Mouse (Mus musculus): ENCODE measurements around the gene Osbpl10. TPM values are rescaled to one million over a fixed set of nuclear protein-coding genes. Genes with fewer than 3 reads are reported as not detected.
"Not testable (repeated sequence)": the region's sequence is repeated elsewhere in the genome, so short reads cannot be mapped to it uniquely, and the experiment has no call there.

The Osbpl10 gene
- polyA plus RNA-seq, 1 experiment, result 8.3 TPM

GRCm38 (mm10) chr9:115020141-115020540, 41.8 kb downstream of the Osbpl10 start:
- Histone ChIP-seq H3K9me3 (replicated peaks; ENCODE audit: control insufficient read depth, insufficient read depth, low read length, poor library complexity, severe bottlenecking) (no peaks in the 10 kb centered on the region), H3K4me3 (ENCODE audit: low read depth, low read length) (no peak overlapping the region), H3K4me1 (ENCODE audit: control insufficient read depth, insufficient read depth, low read length) (no peaks in the 10 kb centered on the region), H3K27ac (ENCODE audit: insufficient read depth, low read length) (no peak overlapping the region), H3K36me3 (ENCODE audit: control insufficient read depth, insufficient read depth, low read length, poor library complexity, severe bottlenecking) (no peaks in the 10 kb centered on the region), H3K9ac (ENCODE audit: low read depth, poor library complexity, severe bottlenecking) (no peak overlapping the region), H3K27me3 (ENCODE audit: control insufficient read depth, insufficient read depth, low read length, poor library complexity, severe bottlenecking) (no peaks in the 10 kb centered on the region)
- no peak for TF ChIP-seq POLR2A (IDR thresholded peaks at IDR 0.05; ENCODE audit: insufficient read depth, low read length)
- no peak for TF ChIP-seq CTCF (IDR thresholded peaks at IDR 0.05; ENCODE audit: low read depth, low read length)
- TF ChIP-seq EP300 (IDR thresholded peaks at IDR 0.05; ENCODE audit: insufficient read depth, low read depth, low read length), result no peak

- no peak for TF ChIP-seq POLR2A (IDR thresholded peaks at IDR 0.05; ENCODE audit: insufficient read depth, low read length)
- no peak for TF ChIP-seq EP300 (IDR thresholded peaks at IDR 0.05; ENCODE audit: insufficient read depth, low read depth, low read length)
- TF ChIP-seq CTCF (IDR thresholded peaks at IDR 0.05; ENCODE audit: low read depth, low read length), result no peak
- no peaks in the 10 kb centered on the region for H3K4me1 ChIP-seq (ENCODE audit: control insufficient read depth, insufficient read depth, low read length)
- no peak overlapping the region for H3K9ac ChIP-seq (ENCODE audit: low read depth, poor library complexity, severe bottlenecking)
- H3K27ac ChIP-seq (ENCODE audit: insufficient read depth, low read length), result no peak overlapping the region
- no peaks in the 10 kb centered on the region for H3K36me3 ChIP-seq (ENCODE audit: control insufficient read depth, insufficient read depth, low read length, poor library complexity, severe bottlenecking)
- H3K27me3 ChIP-seq (ENCODE audit: control insufficient read depth, insufficient read depth, low read length, poor library complexity, severe bottlenecking), result no peaks in the 10 kb centered on the region
- H3K4me3 ChIP-seq (ENCODE audit: low read depth, low read length), result no peak overlapping the region
- no peaks in the 10 kb centered on the region for H3K9me3 ChIP-seq (replicated peaks; ENCODE audit: control insufficient read depth, insufficient read depth, low read length, poor library complexity, severe bottlenecking)
Measured at GRCm38 (mm10) chr9:115021419-115021818, 43.0 kb downstream of the Osbpl10 start.

GRCm38 (mm10) chr9:115023137-115023536, 44.8 kb downstream of the Osbpl10 start:
- Histone ChIP-seq H3K27me3 (ENCODE audit: control insufficient read depth, insufficient read depth, low read length, poor library complexity, severe bottlenecking) (no peaks in the 10 kb centered on the region), H3K4me3 (ENCODE audit: low read depth, low read length) (no peak overlapping the region), H3K4me1 (ENCODE audit: control insufficient read depth, insufficient read depth, low read length) (no peaks in the 10 kb centered on the region), H3K9ac (ENCODE audit: low read depth, poor library complexity, severe bottlenecking) (no peak overlapping the region), H3K9me3 (replicated peaks; ENCODE audit: control insufficient read depth, insufficient read depth, low read length, poor library complexity, severe bottlenecking) (no peaks in the 10 kb centered on the region), H3K36me3 (ENCODE audit: control insufficient read depth, insufficient read depth, low read length, poor library complexity, severe bottlenecking) (no peaks in the 10 kb centered on the region), H3K27ac (ENCODE audit: insufficient read depth, low read length) (no peak overlapping the region)
- no peak for TF ChIP-seq EP300 (IDR thresholded peaks at IDR 0.05; ENCODE audit: insufficient read depth, low read depth, low read length)
- no peak for TF ChIP-seq CTCF (IDR thresholded peaks at IDR 0.05; ENCODE audit: low read depth, low read length)
- no peak for TF ChIP-seq POLR2A (IDR thresholded peaks at IDR 0.05; ENCODE audit: insufficient read depth, low read length)

- Histone ChIP-seq H3K4me3 (ENCODE audit: low read depth, low read length) (no peak overlapping the region), H3K4me1 (ENCODE audit: control insufficient read depth, insufficient read depth, low read length) (no peaks in the 10 kb centered on the region), H3K27ac (ENCODE audit: insufficient read depth, low read length) (no peak overlapping the region), H3K27me3 (ENCODE audit: control insufficient read depth, insufficient read depth, low read length, poor library complexity, severe bottlenecking) (no peaks in the 10 kb centered on the region), H3K36me3 (ENCODE audit: control insufficient read depth, insufficient read depth, low read length, poor library complexity, severe bottlenecking) (no peaks in the 10 kb centered on the region), H3K9me3 (replicated peaks; ENCODE audit: control insufficient read depth, insufficient read depth, low read length, poor library complexity, severe bottlenecking) (no peaks in the 10 kb centered on the region), H3K9ac (ENCODE audit: low read depth, poor library complexity, severe bottlenecking) (no peak overlapping the region)
- TF ChIP-seq CTCF (IDR thresholded peaks at IDR 0.05; ENCODE audit: low read depth, low read length) (no peak), EP300 (IDR thresholded peaks at IDR 0.05; ENCODE audit: insufficient read depth, low read depth, low read length) (no peak), POLR2A (IDR thresholded peaks at IDR 0.05; ENCODE audit: insufficient read depth, low read length) (no peak)
Measured at GRCm38 (mm10) chr9:115023708-115024383, 45.5 kb downstream of the Osbpl10 start.

GRCm38 (mm10) chr9:115029307-115029706, 50.9 kb downstream of the Osbpl10 start:
- H3K9me3 ChIP-seq (replicated peaks; ENCODE audit: control insufficient read depth, insufficient read depth, low read length, poor library complexity, severe bottlenecking), result no peaks in the 10 kb centered on the region
- no peak overlapping the region for H3K4me3 ChIP-seq (ENCODE audit: low read depth, low read length)
- peak overlapping the region; percentile 53 for H3K27ac ChIP-seq (ENCODE audit: insufficient read depth, low read length)
- no peaks in the 10 kb centered on the region for H3K27me3 ChIP-seq (ENCODE audit: control insufficient read depth, insufficient read depth, low read length, poor library complexity, severe bottlenecking)
- TF ChIP-seq POLR2A (IDR thresholded peaks at IDR 0.05; ENCODE audit: insufficient read depth, low read length) (no peak), EP300 (IDR thresholded peaks at IDR 0.05; ENCODE audit: insufficient read depth, low read depth, low read length) (0 out of 2 replicates have a peak, but pooled peaks have one; percentile 5)
- peaks cover 2% of the 10 kb centered on the region for H3K4me1 ChIP-seq (ENCODE audit: control insufficient read depth, insufficient read depth, low read length)
- H3K36me3 ChIP-seq (ENCODE audit: control insufficient read depth, insufficient read depth, low read length, poor library complexity, severe bottlenecking), result no peaks in the 10 kb centered on the region
- H3K9ac ChIP-seq (ENCODE audit: low read depth, poor library complexity, severe bottlenecking), result no peak overlapping the region

- Histone ChIP-seq H3K36me3 (ENCODE audit: control insufficient read depth, insufficient read depth, low read length, poor library complexity, severe bottlenecking) (no peaks in the 10 kb centered on the region), H3K9ac (ENCODE audit: low read depth, poor library complexity, severe bottlenecking) (no peak overlapping the region), H3K27ac (ENCODE audit: insufficient read depth, low read length) (peak overlapping the region; percentile 90), H3K4me3 (ENCODE audit: low read depth, low read length) (no peak overlapping the region), H3K4me1 (ENCODE audit: control insufficient read depth, insufficient read depth, low read length) (peaks cover 2% of the 10 kb centered on the region), H3K27me3 (ENCODE audit: control insufficient read depth, insufficient read depth, low read length, poor library complexity, severe bottlenecking) (no peaks in the 10 kb centered on the region), H3K9me3 (replicated peaks; ENCODE audit: control insufficient read depth, insufficient read depth, low read length, poor library complexity, severe bottlenecking) (no peaks in the 10 kb centered on the region)
- TF ChIP-seq EP300 (IDR thresholded peaks at IDR 0.05; ENCODE audit: insufficient read depth, low read depth, low read length), result no peak
Measured at GRCm38 (mm10) chr9:115030581-115030980, 52.2 kb downstream of the Osbpl10 start.

- not testable (repeated sequence) for H3K4me3 ChIP-seq (ENCODE audit: low read depth, low read length); H3K27ac ChIP-seq (ENCODE audit: insufficient read depth, low read length); H3K4me1 ChIP-seq (ENCODE audit: control insufficient read depth, insufficient read depth, low read length); H3K36me3 ChIP-seq (ENCODE audit: control insufficient read depth, insufficient read depth, low read length, poor library complexity, severe bottlenecking); H3K9me3 ChIP-seq (replicated peaks; ENCODE audit: control insufficient read depth, insufficient read depth, low read length, poor library complexity, severe bottlenecking); H3K9ac ChIP-seq (ENCODE audit: low read depth, poor library complexity, severe bottlenecking); H3K27me3 ChIP-seq (ENCODE audit: control insufficient read depth, insufficient read depth, low read length, poor library complexity, severe bottlenecking)
Measured at GRCm38 (mm10) chr9:115031046-115031445, 52.7 kb downstream of the Osbpl10 start.

All from ES-Bruce4 (cell line).